Mouse (Mus musculus) frontal cortex, postnatal 14 days (tissue): ENCODE results near the gene Zfp687.

Source experiments
- DNase-seq, 2 experiments: peaks; one replicate each; pipeline ENCODE4 v3.0.0; 2022; ENCODE audit warnings: low spot score in 2 of 2

Zfp687 gene

GRCm38 (mm10) chr3:95016532-95017056 lies 1.3 kb upstream of the Zfp687 start:
- DNase-seq = no peak

DNA sequence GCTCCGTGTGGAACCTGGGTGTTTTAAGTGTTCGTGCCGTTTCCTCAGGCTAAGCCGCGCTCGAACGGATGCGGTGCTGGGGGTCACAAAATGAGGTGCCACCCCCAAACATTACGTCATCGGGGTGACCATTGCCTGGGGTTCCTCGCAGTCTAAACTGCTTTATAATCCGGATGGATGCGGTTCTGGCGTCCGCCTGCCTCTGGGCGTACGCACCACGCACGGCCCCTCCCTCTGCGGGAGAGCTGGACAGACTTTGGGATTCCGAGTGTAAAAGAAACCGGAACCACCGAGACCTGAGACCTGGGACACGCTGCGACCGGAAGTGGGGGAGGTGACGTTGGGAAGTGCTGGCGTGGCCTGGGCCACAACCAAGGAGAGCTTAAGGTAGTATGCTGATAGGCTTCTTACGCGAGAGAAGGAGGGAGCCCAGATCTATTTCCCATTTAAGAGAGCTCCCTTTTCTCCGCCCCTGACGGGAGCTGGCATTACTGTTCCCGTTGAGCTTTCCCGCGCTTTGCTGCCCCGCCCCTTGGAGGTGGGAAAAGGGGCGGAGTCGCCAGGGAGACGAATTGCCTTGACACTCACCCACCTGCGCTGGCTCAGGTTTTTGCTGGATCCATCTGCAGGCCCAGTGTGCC lies 763 bp upstream of the Zfp687 start:
- peak; percentile 92 for DNase-seq

- DNase-seq = peak; percentile 38 to 40
These were observed 658 bp downstream of the Zfp687 start for GRCm38 (mm10) chr3:95014428-95015151.

DNA sequence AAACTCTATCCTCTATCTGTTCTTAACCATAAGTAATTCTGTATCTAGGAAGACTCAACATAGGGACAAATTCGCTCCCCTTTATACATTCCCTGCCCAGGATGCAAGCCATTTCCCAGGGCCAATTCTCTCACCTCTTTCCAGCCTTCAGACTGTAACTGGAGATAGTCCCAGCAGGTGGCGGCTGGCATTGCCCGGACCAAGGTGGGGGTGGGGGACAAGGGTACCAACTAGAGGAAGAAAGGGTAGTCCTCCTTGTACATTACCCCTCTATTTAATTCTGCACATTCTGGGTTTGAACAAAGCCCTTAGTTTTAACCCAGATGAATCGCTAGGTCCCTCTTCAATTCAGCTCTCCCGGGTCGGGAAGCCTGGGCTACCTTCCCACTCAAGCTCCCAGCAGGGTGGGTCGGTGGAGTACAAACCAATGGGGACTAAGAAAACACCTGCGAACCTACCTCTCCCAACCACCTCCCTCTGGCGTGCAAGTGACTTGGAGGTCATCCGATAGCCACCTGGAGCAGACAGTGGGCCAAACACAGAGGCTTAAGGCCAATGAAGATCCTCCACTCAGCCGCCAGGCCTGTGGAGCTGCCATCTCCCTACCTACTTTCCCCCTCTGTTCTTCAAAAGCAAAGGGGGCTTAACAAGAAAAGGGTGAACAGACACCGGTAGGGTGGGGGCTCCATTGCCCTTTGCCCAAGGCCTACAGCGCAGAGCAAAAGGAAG lies 1.4 kb downstream of the Zfp687 start:
- no peak for DNase-seq

DNA sequence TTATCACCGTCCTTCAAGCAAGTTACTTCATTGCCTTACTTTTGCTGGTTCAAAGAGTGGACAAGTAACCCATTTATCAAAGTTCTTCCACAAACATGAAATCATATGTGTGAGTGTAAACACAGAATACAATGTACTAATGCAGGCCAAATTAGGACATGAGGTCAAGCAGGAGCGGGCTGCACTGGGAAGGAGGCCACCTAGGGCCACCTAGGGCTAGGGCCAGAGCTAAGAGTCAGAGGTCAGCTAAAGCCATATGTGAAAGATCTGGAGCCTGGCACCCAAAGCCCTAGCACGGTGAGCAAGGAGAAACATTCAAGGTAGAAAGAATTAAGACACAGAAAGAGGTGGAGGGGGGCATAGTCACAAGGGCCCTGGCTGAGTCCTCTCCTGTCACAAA lies 2.3 kb downstream of the Zfp687 start:
- no peak for DNase-seq

DNA sequence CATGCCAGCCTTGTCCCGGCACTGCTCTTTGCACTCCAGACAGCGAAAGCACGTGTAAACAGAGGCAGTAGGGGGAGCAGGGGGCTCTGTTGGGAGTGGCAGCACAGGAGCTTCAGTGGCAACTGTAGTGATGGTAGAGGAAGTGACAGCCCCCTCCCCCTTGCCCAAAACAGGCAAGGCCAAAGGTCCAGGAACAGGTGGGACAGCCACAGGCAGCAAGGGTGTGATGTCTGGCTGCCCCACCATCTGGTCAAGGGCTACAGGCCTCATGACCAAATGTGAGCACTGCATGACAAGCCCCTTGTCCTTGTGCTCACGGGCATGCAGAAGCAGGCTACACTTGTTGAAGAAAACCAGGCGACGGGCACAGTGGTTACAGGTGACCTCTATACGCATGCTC lies 4.9 kb downstream of the Zfp687 start:
- DNase-seq = no peak

- no peak for DNase-seq
These were observed 7.5 kb downstream of the Zfp687 start for GRCm38 (mm10) chr3:95007706-95008105.

GRCm38 (mm10) chr3:95005651-95006050 lies 9.6 kb downstream of the Zfp687 start:
- no peak for DNase-seq

DNA sequence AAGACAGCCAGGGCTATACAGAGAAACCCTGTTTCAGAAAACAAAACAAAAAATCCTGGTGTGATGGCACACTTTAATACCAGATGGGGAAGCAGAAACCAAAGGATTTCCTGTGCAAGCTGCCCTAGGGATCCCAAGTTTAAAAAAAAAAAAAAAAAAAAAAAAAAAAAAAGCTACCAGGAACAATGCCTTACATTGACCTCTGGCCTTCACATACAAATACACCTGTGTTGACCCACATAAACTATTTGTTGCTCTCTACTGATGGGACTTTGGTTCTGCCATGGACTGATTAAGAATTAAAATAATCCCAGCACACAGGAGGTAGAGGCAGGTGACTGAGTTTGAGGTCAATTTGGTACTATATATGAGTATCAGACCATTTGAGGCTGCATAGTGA lies 12.0 kb downstream of the Zfp687 start:
- no peak for DNase-seq

DNA sequence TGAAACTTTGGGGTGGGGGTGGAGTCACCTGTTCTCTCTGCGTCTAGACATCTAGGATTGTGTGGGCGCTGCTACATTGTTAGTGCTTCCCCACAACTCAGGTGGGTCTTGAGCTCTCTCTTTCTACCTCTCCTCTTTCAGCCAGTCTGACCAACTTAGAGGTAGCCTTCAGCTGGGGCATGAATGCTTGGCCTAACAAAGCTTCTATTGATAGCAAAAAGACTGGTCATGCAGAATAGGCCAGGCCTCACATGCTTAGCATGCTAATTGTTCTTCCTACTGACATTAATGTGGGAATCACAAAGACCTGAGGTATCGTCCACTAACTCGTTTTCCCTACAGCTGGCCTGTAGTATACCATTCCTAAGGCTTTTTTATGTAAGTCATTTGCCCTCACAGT lies 12.7 kb downstream of the Zfp687 start:
- no peak for DNase-seq

DNA sequence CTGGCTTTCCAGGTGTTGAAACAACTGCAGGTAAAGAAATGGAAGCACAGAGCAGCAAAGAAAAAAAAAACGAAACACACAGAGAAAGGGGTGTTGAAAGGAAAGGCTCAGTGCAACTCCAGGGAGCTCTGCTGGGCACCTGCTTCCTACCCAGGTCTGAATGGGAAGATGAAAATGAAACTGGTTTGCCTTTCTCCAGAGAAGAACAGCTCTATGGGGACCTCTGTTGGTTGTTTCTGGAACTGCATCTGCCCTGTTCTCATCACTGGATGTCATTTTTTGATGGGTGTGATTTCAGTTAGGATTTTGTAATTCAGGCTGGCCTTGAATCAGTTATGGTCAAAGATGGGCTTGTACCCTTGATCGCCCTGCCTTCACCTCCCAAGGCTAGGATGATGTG lies 18.3 kb downstream of the Zfp687 start:
- DNase-seq = peak in 1 of 2 experiments; percentile 80

- DNase-seq = no peak
These were observed 26.0 kb downstream of the Zfp687 start for GRCm38 (mm10) chr3:94989159-94989761.

GRCm38 (mm10) chr3:94987578-94987977 lies 27.7 kb downstream of the Zfp687 start:
- no peak for DNase-seq

GRCm38 (mm10) chr3:94985513-94985912 lies 29.7 kb downstream of the Zfp687 start:
- no peak for DNase-seq

GRCm38 (mm10) chr3:94984312-94984711 lies 30.9 kb downstream of the Zfp687 start:
- DNase-seq = no peak

DNA sequence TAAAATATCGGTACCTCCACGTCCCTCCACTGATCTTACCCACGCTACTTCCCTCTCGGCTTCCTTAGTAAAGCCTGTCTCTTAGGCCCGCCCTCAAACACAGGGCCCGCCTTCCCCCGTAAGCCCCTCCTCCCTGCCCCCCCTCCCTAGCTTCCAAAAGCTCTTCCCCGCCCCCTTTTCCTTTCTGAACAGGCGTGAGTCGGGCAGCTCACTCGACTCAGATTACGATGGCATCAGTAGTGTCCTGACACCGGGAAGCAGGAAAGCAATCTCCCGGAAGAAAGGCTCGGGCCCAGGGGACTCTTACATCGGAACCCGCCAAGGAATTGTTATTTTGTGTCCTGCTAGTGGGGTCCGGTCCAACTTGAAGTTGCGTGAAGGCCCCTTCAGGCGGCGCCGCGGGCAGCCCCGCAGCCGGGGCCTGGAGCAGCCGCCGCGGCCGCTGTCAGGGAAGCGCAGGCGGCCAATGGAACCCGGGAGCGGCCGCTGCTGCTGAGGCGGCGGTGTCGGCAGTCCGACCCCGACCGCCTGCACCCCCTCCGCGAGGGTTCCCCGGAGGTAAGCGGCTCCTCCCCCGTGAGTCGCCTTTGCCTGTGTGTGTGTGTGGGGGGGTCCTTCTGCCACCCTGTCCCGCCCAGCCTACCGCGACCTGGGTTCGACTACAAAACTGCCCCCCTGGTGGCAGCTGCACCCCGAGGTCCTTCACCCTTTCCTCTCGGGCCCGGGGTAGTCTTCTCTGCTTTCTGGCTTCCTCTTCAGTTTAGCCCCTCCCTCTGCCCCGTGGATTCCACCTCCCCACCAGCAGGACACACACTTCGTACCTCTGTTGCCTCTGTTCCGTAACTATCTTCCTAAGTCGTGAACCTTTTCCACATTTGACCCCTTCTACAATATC lies 40.5 kb downstream of the Zfp687 start, which contains the start of gene Pi4kb:
Pi4kb (plus strand) TSS at position 204 of the 895 bp plus-strand sequence.
- DNase-seq = peak; percentile 64 to 69

DNA sequence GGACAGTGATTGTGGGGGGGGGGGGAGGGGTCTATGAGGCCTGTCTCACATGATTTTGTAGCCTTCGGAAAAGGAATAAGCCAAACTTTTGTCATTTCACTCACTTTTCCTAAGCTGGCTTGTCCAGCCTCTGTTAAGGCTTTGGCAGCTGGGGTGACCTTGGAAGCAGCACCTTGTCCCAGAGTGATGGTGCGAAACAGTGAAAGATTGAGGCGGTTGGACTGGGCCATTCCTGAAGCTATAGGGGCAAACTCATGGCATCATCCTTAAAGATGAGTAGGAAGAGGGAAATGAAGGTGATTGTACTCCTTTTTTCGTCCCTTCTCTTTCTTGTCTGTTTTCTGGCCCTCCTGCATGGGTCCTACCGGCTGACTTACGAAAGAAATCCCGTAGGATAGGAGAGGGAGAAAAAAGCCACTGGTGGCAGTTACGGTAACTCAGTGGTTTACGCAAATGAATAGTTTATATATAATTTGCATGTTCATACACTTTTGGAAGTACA lies 41.2 kb downstream of the Zfp687 start:
- DNase-seq = no peak

DNA sequence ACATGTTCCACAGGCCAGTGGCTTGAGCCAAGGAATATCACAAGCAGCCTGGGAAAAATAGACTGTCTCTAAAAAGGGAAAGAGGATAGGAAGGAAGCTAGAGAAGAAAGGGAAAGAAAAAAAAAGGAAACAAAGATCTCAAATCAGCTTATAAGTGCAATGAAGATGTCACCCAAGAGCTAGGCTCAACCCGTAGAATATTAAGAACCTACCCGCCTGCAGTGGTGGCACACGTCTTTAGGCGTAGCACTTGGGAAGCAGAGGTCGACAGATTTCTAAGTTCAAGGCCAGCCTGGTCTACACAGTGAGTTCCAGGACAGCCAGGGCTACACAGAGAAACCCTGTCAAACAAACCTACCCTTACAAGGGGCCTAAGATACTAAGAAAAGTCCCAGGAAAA lies 41.6 kb downstream of the Zfp687 start:
- DNase-seq = no peak

DNA sequence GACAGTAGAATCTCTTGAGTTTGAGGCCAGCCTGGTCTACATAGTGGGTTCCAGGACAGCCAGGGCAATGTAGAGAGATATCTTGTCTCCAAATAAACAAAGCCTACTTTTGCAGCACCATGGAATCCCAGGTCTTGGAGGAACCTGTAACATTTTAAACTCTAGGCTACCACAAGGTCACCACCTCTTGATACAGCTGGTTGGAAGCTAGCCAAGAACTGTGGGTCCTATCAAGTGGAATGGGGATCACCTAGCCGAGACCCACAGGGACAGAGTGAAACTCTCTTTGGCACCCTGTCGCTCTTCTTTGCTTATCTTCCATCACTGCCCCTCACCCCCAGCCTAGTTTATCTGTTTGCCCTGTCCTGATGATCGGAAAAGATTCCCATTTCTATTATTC lies 42.7 kb downstream of the Zfp687 start:
- DNase-seq = no peak

- no peak for DNase-seq
These were observed 49.4 kb downstream of the Zfp687 start for GRCm38 (mm10) chr3:94965878-94966277.

DNA sequence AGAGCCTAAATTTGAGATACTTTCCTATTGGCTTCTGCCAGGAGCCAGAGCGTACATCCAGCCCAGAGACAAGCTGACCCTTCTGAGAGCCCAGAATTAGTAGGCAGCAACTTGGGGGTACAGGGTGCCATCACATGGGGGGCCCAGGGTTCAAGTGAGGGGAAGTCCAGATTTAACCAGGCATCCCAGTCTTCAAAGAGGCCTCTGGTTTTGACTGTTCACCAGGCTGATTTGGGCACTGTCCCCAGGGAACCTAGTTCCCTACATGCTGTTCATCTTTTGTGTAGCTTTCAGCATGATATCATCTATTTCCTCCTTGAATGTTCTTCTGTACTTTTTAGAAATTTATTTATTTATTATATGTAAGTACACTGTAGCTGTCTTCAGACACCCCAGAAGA lies 50.3 kb downstream of the Zfp687 start:
- DNase-seq = no peak
